Mouse (Mus musculus) ovary, postnatal 14 days (tissue): ENCODE measurements around the gene Svs4.
"Not testable (repeated sequence)": the region's sequence is repeated elsewhere in the genome, so short reads cannot be mapped to it uniquely, and the experiment has no call there.

ENCODE experiments used
- DNase-seq: peaks from one replicate; pipeline ENCODE4 v3.0.0; 2022; ENCODE audit warnings: low spot score

Gene Svs4

DNA sequence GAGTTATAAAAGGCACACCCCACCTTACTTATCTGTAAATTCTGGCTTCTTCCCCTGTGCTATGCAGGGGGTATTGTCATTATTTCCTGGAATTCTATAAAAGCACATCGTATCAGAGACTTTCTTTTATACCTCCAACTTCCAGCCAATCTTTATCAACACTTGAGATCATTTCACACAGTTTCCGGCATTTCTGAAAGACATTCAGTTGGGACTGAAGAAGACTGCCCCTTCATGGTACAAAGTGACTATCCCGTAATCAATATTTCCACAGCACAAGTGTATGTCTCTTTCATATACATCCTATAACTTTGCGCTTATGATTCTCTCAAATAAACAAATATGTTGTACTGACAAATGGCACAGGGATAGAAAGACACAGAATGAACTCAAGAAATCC lies at the start of gene Svs4:
Gene Svs4, minus strand, starts transcription at position 101 of the 400 bp plus-strand sequence.
- no peak for DNase-seq

DNA sequence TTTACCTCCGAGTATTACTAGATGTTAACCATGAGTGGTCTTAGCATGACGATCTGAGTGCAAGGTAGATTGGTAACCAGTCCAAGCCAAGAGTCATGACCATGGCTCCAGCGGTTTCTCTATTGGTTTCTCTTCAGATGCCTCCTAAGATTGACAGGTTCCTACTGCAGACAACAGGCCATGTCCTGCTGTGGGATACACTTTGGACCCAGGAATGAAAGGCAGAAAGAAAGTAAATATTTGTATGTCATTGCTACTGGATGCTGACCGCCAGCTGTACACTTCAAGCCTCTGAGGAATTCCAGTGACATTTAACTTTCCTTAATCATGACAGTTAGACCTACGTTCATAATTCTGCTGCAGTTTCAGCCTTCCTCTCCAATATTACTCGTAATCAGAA lies 42.7 kb upstream of the Svs4 start:
- DNase-seq = no peak

DNA sequence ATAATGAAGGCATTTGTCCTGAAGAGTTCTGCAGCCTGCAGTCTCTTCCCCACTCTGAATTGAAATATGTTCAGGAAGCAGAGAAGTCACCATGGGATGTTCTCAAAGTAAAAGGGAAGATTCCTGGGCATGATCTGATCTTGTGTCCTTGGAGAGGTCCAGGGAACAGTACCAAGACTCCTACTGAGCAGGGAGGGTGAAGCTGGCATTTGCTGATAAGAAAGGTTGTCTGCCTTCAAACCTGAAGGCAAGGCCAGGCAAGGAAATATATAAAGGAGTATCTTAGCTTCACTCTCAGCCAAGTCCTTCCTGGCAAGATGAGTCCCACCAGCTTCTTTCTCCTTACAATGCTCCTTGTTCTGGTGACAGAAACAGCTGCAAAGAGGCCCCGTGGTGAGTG lies 38.2 kb upstream of the Svs4 start, which contains the start of gene Svs6:
Gene Svs6, plus strand, starts transcription at position 301 of the 400 bp plus-strand sequence.
- DNase-seq = not testable (repeated sequence)

DNA sequence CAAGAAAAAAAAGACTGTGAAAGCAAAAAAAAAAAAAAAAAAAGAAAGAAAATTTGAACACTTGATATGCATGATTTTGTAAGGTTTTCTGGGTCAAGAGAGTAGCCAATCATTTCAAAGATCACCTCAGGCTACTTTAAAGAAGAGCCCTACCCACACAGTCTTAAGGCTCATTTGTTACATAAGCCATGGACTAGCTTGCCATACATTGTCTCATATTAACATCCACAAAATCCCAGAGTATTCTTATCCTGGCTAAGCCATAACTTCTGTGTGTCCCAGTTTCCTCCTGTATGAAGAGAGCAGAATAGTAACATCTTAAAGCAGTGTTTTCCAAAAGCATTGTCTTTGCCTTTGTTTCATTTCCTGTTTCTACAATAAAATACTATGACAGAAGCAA lies 37.2 kb upstream of the Svs4 start:
- not testable (repeated sequence) for DNase-seq

DNA sequence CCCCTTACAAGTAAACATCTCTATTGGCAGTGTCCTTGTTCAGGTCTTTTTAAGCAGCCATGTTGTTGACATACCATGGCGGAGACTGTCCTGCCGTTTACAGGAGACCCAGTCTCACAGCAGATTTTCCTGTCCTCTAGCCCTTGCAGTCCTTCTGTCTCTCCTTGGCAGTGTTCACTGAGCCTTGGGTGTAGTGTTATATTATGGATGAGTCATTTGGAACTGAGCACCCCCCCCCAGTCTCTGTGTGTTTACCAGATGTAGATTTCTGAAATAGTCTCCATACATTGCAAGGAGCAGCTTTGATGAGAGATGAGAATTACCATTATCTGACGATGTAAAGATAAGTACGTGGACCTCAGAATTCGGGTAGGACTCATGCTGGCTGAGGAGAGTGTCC lies 34.3 kb upstream of the Svs4 start:
- no peak for DNase-seq

DNA sequence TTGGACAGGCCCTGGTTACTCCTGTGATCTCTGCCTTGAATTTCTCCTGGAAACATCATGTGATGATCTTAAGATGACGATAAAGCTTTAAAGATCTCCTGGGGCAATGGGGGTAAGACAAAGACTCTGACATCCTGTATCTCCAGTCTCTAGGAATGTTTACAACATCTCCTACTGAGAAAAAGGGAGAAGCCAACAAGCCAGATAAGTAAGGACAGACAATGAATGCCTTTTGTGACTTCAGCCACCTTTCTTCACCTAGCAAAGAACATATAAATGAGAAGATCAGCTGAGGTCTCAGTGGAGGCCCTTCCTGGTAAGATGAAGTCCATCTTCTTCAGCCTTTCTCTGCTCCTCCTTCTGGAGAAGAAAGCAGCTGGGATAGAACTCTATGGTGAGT lies 10.7 kb upstream of the Svs4 start, which contains the start of gene Svs3a:
Gene Svs3a, plus strand, starts transcription at position 301 of the 400 bp plus-strand sequence.
- not testable (repeated sequence) for DNase-seq

DNA sequence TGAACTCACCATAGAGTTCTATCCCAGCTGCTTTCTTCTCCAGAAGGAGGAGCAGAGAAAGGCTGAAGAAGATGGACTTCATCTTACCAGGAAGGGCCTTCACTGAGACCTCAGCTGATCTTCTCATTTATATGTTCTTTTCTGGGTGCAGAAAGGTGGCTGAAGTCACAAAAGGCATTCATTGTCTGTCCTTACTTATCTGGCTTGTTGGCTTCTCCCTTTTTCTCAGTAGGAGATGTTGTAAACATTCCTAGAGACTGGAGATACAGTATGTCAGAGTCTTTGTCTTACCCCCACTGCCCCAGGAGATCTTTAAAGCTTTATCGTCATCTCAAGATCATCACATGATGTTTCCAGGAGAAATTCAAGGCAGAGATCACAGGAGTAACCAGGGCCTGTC lies 21.7 kb downstream of the Svs4 start, which contains the start of gene Svs3b:
Gene Svs3b, minus strand, starts transcription at position 101 of the 400 bp plus-strand sequence.
- not testable (repeated sequence) for DNase-seq

DNA sequence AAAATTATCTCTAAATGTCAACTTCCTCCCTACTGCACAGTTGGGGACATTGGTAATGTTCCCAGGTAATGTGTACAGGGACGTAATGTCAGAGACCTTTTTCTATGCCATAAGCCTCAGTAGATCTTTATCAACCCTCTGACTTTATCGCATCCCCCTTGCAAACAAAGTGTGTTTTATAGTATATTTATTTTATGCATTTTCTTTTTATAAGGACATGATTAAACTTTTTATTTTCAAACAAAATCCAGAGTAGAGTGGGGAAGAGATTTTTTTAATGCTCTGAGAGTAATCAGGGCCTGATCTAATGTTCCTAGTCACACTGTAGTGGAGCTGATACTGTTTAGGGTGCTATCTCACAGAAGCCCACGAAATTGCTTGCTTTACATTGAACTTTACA lies 39.9 kb downstream of the Svs4 start, which contains the start of gene Svs2:
Gene Svs2, minus strand, starts transcription at position 101 of the 400 bp plus-strand sequence.
- DNase-seq = no peak

DNA sequence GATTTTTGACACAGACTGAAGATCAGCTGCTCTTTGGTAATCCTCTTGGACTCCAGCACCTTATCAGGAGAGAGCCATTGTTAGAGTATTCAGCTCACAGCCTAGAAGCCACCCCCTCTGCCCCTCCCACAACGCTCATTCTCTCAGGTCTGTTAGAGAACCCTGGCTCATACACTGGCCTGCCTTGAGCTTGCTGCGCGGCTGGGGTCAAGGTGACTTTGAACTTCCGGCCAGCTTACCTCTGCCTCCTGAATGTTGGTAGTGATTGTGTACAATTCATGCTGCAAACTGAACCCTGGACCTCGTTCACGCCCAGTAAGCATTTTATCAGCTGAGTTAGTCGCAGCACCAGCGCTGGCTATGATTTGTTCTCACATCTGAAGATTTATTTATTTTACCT lies 45.6 kb downstream of the Svs4 start:
- DNase-seq = no peak

DNA sequence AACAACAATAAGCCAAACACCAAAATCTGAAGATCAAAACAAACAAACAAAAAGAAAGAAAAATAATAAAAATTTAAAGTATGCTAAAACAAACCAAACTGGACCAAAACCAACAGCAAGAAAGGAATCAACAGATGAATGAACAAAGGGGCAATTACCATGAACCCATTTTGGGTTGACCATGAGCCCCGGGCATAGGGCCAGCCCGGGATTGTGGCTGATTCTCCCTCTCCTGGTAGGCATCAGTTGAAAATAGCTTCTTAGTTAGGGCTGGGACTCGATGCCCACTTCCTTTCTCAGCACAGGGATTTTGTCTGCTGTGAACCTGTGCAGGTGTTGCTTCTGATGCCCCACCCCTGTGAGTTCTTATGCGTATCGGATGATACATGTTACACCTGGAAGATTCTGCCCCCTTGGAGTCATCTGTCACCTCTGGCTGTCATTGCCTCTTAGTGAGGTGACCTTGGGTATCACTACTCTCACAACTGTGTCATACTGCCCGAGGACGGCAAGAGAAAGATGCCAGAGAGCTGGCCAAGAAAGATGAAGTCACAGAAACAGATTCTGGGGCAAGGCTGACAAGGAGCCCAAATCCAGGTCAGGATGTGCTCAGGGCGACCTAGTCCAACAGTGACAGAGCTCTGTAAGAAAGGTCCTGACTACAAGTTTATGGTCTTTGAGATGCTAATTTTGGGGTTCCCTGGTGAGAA lies 49.7 kb downstream of the Svs4 start:
- DNase-seq = no peak
